In the genomic region with DNA sequence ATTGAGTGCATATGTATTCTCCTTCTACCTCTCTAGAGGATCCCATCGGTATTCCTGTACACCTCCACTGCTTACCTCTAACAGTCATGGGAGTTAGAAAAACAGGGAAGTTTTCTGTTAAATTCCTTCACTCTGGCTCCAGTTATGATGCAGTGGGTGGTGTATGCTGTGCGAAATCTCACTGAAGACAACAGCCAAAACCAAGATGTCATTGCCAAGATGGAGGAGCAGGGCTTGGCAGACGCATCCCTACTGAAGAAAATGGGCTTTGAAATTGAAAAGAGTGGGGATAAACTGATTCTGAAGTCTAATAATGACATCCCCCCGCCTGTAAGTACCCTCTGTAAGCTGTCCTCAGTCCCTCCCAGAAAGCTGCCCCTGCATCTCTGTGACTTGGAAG, we compare ENCODE assay signal across 14 mouse cellular contexts. TPM values are rescaled to one million over a fixed set of nuclear protein-coding genes. Genes with fewer than 3 reads are reported as not detected.
DNase-seq lines count a peak whose midpoint lies in the region.
"Had no signal": no experiment of that assay in that cellular context is flagged by ENCODE, and none has a peak within 500 bp of the region (broad histone marks: within the 10 kb centered on the region; RNA-seq: fewer than 3 reads in every experiment).

No protein-coding gene starts in this region.

- H3K4me1 ChIP-seq in midbrain, embryonic 10.5 days = peaks cover 99% of the 10 kb centered on the region

- H3K27ac ChIP-seq in midbrain, embryonic 10.5 days (replicated peaks) = peak overlapping the region; percentile 86
- H3K27ac ChIP-seq: heart, embryonic 13.5 days had no signal

- WGBS in midbrain, embryonic 10.5 days = 58% methylated on average over 4 of the region's 4 CpGs

- no peaks in the 10 kb centered on the region for H3K9me3 ChIP-seq in midbrain, embryonic 10.5 days (replicated peaks)
- H3K9me3 ChIP-seq: heart, embryonic 13.5 days had no signal

- peaks cover 92% of the 10 kb centered on the region for H3K27me3 ChIP-seq in midbrain, embryonic 10.5 days (ENCODE audit: low read depth, poor library complexity, severe bottlenecking)

- peak; percentile 22 for DNase-seq in gastrocnemius, adult 18-20 months (ENCODE audit: low spot score)
- DNase-seq in gastrocnemius, postnatal 4 days (ENCODE audit: low spot score in 2 of 2) = no peak
- peak; percentile 44 to 45 for DNase-seq in right cerebral cortex, adult 2 months (ENCODE audit: low spot score in 2 of 2)
- DNase-seq in right cerebral cortex, postnatal 25 days = no peak
- no peak for DNase-seq in midbrain, embryonic 10.5 days (ENCODE audit: low spot score)
- DNase-seq in telencephalon, adult 2 months (ENCODE audit: low read depth, low spot score) = peak; percentile 75
- DNase-seq in thymus, postnatal 25 days = no peak
- no peak for DNase-seq in cerebellum, adult 9-11 months
- DNase-seq: adrenal gland, adult 2 months; liver had no signal

- peak overlapping the region; percentile 23; the same call in 1 of the 2 replicates for H3K4me3 ChIP-seq in midbrain, embryonic 10.5 days
- H3K4me3 ChIP-seq: heart, embryonic 13.5 days had no signal

- H3K36me3 ChIP-seq in midbrain, embryonic 10.5 days = peaks cover 23% of the 10 kb centered on the region

RNA-seq across cellular contexts. Expression of a gene that starts 40.9 kb away (rescaled TPM):
- total RNA-seq in gastrocnemius, adult 18-20 months (2021) = not detected
- total RNA-seq in gastrocnemius, postnatal 4 days (2021) = not detected
- polyA plus RNA-seq in midbrain, embryonic 10.5 days (2016; fragmentation: Nextera tagmentation; extraction: Ambion mirVana) = not detected in 2 replicates
- total RNA-seq: adrenal gland, adult 2 months; megakaryocyte, adult 5-6 weeks had no signal
- polyA plus RNA-seq: adrenal gland, adult 2 months; C2C12; heart, embryonic 13.5 days; intestine, postnatal 0 days had no signal

Comparison
In these comparisons a context has a peak if more than half of its experiments do, and no peak if none do; other contexts are left out.
1. DNase-seq: peak in gastrocnemius, adult 18-20 months (single experiment), right cerebral cortex, adult 2 months (2 of 2) and telencephalon, adult 2 months (single experiment); none in gastrocnemius, postnatal 4 days (0 of 2), right cerebral cortex, postnatal 25 days (single experiment), midbrain, embryonic 10.5 days (single experiment), thymus, postnatal 25 days (single experiment) and cerebellum, adult 9-11 months (single experiment).